ENCODE assay signal across 11 mouse cellular contexts in the genomic region with DNA sequence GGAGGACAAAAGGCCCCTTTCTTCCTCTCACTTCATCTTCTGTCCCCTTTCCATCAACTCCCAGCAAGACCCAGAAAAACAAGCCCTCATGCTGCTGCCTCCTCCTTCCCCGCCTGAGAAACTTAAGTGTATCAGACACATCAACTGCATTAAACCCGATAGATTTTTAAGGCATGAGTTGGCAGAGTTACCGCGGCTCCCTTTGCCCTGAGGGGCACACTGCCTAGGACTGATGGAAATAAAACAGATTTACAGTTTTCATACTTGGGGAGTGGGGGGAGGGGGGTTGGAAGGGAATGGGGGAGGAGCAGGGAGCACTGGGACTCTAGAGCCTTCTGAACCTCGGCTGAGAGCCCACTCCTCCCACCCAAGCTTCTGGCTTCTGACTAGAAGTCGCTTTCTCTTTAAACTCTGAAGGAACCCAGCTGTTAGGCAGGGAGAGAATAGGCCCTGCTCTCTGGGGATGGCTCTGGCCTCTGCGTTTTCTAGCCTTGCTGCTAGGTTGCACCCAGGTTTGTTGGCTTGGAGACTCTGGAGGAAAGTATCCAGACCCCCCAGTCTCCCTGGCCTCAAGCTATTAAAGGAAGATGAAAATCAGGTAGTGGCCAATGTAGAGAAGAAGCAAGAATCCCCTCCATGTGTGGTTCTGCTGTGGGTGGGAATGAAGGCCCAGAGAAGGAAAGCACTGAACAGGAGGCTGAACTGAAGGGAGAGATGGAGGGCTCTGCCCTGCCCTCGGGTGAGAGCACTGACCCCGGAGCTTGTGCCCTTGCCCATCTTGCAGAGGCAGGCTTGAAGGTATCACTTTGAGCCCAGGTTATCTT. TPM values are rescaled to one million over a fixed set of nuclear protein-coding genes. Genes with fewer than 3 reads are reported as not detected.
A peak's percentile ranks its signal among the peaks of the same experiment; 100 is the strongest.
DNase-seq lines count a peak whose midpoint lies in the region; ATAC-seq and TF ChIP-seq lines count a peak whose summit lies in the region.
"Had no signal": no experiment of that assay in that cellular context is flagged by ENCODE, and none has a peak within 500 bp of the region (broad histone marks: within the 10 kb centered on the region; RNA-seq: fewer than 3 reads in every experiment).

No protein-coding gene starts in this region.

- no peak overlapping the region for H3K4me2 ChIP-seq in lung, embryonic 15.5 days
- H3K4me2 ChIP-seq in hindbrain, embryonic 15.5 days, result no peak overlapping the region
- no peak overlapping the region for H3K4me2 ChIP-seq in neural tube, embryonic 14.5 days (ENCODE audit: low read depth, low read length)
- H3K4me2 ChIP-seq in forebrain, embryonic 12.5 days, result no peak overlapping the region
- H3K4me2 ChIP-seq: forebrain, embryonic 15.5 days had no signal

- WGBS in lung, embryonic 15.5 days, result 46% methylated on average over 9 of the region's 9 CpGs
- 61% methylated on average over 9 of the region's 9 CpGs for WGBS in lung, adult 2 months
- 58% methylated on average over 9 of the region's 9 CpGs for WGBS in heart, embryonic 10.5 days
- WGBS in hindbrain, embryonic 15.5 days, result 39% methylated on average over 9 of the region's 9 CpGs
- 31% methylated on average over 9 of the region's 9 CpGs for WGBS in neural tube, embryonic 14.5 days
- WGBS in forebrain, embryonic 12.5 days, result 57% methylated on average over 9 of the region's 9 CpGs

- H3K4me1 ChIP-seq in lung, embryonic 15.5 days, result peaks cover 52% of the 10 kb centered on the region
- no peaks in the 10 kb centered on the region for H3K4me1 ChIP-seq in lung, adult 2 months (ENCODE audit: control insufficient read depth, insufficient read depth, low read length)
- peaks cover 84% of the 10 kb centered on the region for H3K4me1 ChIP-seq in heart, embryonic 10.5 days
- H3K4me1 ChIP-seq in hindbrain, embryonic 15.5 days (replicated peaks), result peaks cover 44% of the 10 kb centered on the region
- peaks cover 21% of the 10 kb centered on the region; the same call in 1 of the 2 replicates for H3K4me1 ChIP-seq in neural tube, embryonic 14.5 days (ENCODE audit: control insufficient read depth, insufficient read depth, low read length)
- H3K4me1 ChIP-seq in forebrain, embryonic 12.5 days, result 0 out of 2 replicates have a peak, but pooled peaks cover 7% of the 10 kb centered on the region

- no peak for TF ChIP-seq POLR2A in lung, adult 2 months (IDR thresholded peaks at IDR 0.05; ENCODE audit: borderline replicate concordance, extremely low read depth, low read depth, low read length)

- peak overlapping the region; percentile 85 for H3K27ac ChIP-seq in lung, embryonic 15.5 days
- H3K27ac ChIP-seq in heart, embryonic 10.5 days, result peak overlapping the region; percentile 73
- peak overlapping the region; percentile 59 for H3K27ac ChIP-seq in hindbrain, embryonic 15.5 days (replicated peaks)
- peak overlapping the region; percentile 67 for H3K27ac ChIP-seq in neural tube, embryonic 14.5 days (ENCODE audit: low read depth, low read length)
- no peak overlapping the region for H3K27ac ChIP-seq in forebrain, embryonic 12.5 days
- H3K27ac ChIP-seq: forebrain, embryonic 15.5 days had no signal

- no peaks in the 10 kb centered on the region for H3K36me3 ChIP-seq in lung, embryonic 15.5 days
- peaks cover 15% of the 10 kb centered on the region for H3K36me3 ChIP-seq in heart, embryonic 10.5 days
- no peaks in the 10 kb centered on the region for H3K36me3 ChIP-seq in hindbrain, embryonic 15.5 days
- no peaks in the 10 kb centered on the region for H3K36me3 ChIP-seq in neural tube, embryonic 14.5 days (ENCODE audit: control insufficient read depth, insufficient read depth, low read length)
- peaks cover 10% of the 10 kb centered on the region; the same call in 1 of the 2 replicates for H3K36me3 ChIP-seq in forebrain, embryonic 12.5 days (replicated peaks)
- H3K36me3 ChIP-seq: forebrain, embryonic 15.5 days had no signal

- DNase-seq in lung, adult 2 months, result no peak
- DNase-seq in heart, embryonic 10.5 days (ENCODE audit: low spot score), result no peak
- no peak for DNase-seq in layer of hippocampus, adult 8-10 months (ENCODE audit: low spot score in 2 of 2)
- DNase-seq in right cerebral cortex, postnatal 10 days (ENCODE audit: low spot score in 2 of 2), result no peak
- DNase-seq: layer of hippocampus, postnatal 36 days; spleen, adult 18-20 months had no signal

- no peaks in the 10 kb centered on the region for H3K9me3 ChIP-seq in lung, embryonic 15.5 days
- H3K9me3 ChIP-seq in heart, embryonic 10.5 days, result no peaks in the 10 kb centered on the region
- no peaks in the 10 kb centered on the region for H3K9me3 ChIP-seq in hindbrain, embryonic 15.5 days
- no peaks in the 10 kb centered on the region for H3K9me3 ChIP-seq in neural tube, embryonic 14.5 days (ENCODE audit: control insufficient read depth, low read length)
- H3K9me3 ChIP-seq in forebrain, embryonic 12.5 days, result no peaks in the 10 kb centered on the region
- H3K9me3 ChIP-seq: forebrain, embryonic 15.5 days had no signal

- ATAC-seq in lung, embryonic 15.5 days (ENCODE audit: borderline replicate concordance, extremely low read depth, low FRiP score, low TSS enrichment), result peak; percentile 83
- no peak for ATAC-seq in hindbrain, embryonic 15.5 days (ENCODE audit: low FRiP score, low read depth)
- peak; percentile 36; the same call in 1 of the 2 replicates for ATAC-seq in neural tube, embryonic 14.5 days (ENCODE audit: low read depth)
- no peak for ATAC-seq in forebrain, embryonic 12.5 days (ENCODE audit: low FRiP score)
- ATAC-seq: forebrain, embryonic 15.5 days had no signal

- H3K27me3 ChIP-seq in lung, embryonic 15.5 days, result no peaks in the 10 kb centered on the region
- H3K27me3 ChIP-seq in heart, embryonic 10.5 days (ENCODE audit: insufficient read depth, poor library complexity, severe bottlenecking), result no peaks in the 10 kb centered on the region
- no peaks in the 10 kb centered on the region for H3K27me3 ChIP-seq in hindbrain, embryonic 15.5 days
- H3K27me3 ChIP-seq in neural tube, embryonic 14.5 days (ENCODE audit: control insufficient read depth, insufficient read depth, low read length), result no peaks in the 10 kb centered on the region
- no peaks in the 10 kb centered on the region for H3K27me3 ChIP-seq in forebrain, embryonic 12.5 days
- H3K27me3 ChIP-seq: forebrain, embryonic 15.5 days had no signal

- H3K4me3 ChIP-seq in lung, embryonic 15.5 days, result no peak overlapping the region
- no peak overlapping the region for H3K4me3 ChIP-seq in lung, adult 2 months (replicated peaks; ENCODE audit: extremely low read depth, low read depth, low read length)
- H3K4me3 ChIP-seq in heart, embryonic 10.5 days, result no peak overlapping the region
- no peak overlapping the region for H3K4me3 ChIP-seq in hindbrain, embryonic 15.5 days
- no peak overlapping the region for H3K4me3 ChIP-seq in neural tube, embryonic 14.5 days (ENCODE audit: low read depth, low read length)
- H3K4me3 ChIP-seq in forebrain, embryonic 12.5 days (replicated peaks), result no peak overlapping the region
- H3K4me3 ChIP-seq: forebrain, embryonic 15.5 days had no signal

- TF ChIP-seq CTCF in lung, adult 2 months (IDR thresholded peaks at IDR 0.05; ENCODE audit: insufficient read depth, low read length), result no peak

- no peak overlapping the region for H3K9ac ChIP-seq in lung, embryonic 15.5 days
- no peak overlapping the region for H3K9ac ChIP-seq in hindbrain, embryonic 15.5 days
- H3K9ac ChIP-seq in neural tube, embryonic 14.5 days (replicated peaks; ENCODE audit: low read depth, low read length), result no peak overlapping the region
- H3K9ac ChIP-seq in forebrain, embryonic 12.5 days, result no peak overlapping the region
- H3K9ac ChIP-seq: forebrain, embryonic 15.5 days had no signal

RNA-seq across cellular contexts. Expression of gene Mtss1l, which starts 18.4 kb away (rescaled TPM):
- 23.0 and 27.9 TPM in 2 replicates for polyA plus RNA-seq in lung, embryonic 15.5 days (2015; fragmentation: Nextera tagmentation; extraction: Ambion mirVana)
- 120 and 125 TPM in 2 replicates for polyA plus RNA-seq in lung, adult 2 months (2012; rRNA removed)
- 5.3 and 6.4 TPM in 2 replicates for polyA plus RNA-seq in heart, embryonic 10.5 days (2016; fragmentation: Nextera tagmentation; extraction: Ambion mirVana)
- polyA plus RNA-seq in hindbrain, embryonic 15.5 days (2015; fragmentation: Nextera tagmentation; extraction: Ambion mirVana), result 51.8 and 62.3 TPM in 2 replicates
- polyA plus RNA-seq in neural tube, embryonic 14.5 days (2014; fragmentation: Nextera tagmentation; extraction: Ambion mirVana), result 23.9 and 24.9 TPM in 2 replicates
- total RNA-seq in layer of hippocampus, adult 8-10 months (2022), result 100 to 1,000 TPM; 209 to 246 (median 223) TPM
- 8.9 and 10.0 TPM in 2 replicates for polyA plus RNA-seq in forebrain, embryonic 12.5 days (2016; fragmentation: Nextera tagmentation; extraction: Ambion mirVana)

Comparison
In these comparisons a context has a peak if more than half of its experiments do, and no peak if none do; other contexts are left out.
1. ATAC-seq: peak in lung, embryonic 15.5 days (single experiment) and neural tube, embryonic 14.5 days (single experiment); none in hindbrain, embryonic 15.5 days (single experiment) and forebrain, embryonic 12.5 days (single experiment).